Mouse (Mus musculus): ENCODE measurements around the gene Pttg1ip. TPM values are rescaled to one million over a fixed set of nuclear protein-coding genes. Genes with fewer than 3 reads are reported as not detected.

Gene Pttg1ip
- total and polyA plus RNA-seq, 2 experiments from 2014 or later, result 117 TPM

DNA sequence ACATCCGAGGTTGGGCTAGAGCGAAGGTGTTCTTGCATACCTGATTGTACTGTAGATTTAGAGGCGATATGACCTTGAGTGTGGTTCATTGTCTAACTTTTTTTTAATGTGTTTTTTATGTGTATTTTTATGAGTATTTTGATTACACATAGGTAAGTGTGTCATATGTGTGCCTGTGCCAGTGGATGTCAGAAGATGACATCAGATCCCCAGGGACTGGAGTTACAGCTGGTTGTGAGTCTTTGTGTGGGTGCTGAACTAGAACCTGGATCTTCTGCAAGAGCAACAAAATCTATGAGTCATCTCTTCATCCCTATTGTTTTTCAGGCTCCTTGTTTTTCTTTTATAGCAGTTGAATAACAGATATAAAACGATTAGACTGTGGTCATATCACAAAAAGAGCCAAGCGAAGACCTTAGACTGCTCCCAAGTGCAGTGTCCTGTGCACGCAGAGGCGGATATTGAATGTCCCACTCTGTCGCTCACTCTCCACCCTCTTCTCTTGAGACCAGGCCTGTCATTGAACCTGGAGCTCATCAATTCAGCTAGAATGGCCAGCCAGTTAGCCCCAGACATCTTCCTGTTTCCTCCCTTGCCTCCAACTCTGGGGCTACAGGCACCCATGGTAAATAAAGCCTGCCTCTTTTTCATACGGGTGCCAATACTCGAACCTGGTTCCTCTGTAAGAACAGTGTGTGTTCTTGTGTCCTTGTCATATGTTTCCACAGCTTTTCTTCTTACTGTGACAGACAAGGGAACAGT lies 42.3 kb downstream of the Pttg1ip start:
- peak overlapping the region; percentile 94 for H3K27ac ChIP-seq (ENCODE audit: low read depth)
- H3K4me3 ChIP-seq (ENCODE audit: low read depth, low read length), result peak overlapping the region; percentile 93; the same call in 1 of the 2 replicates
- no peak for TF ChIP-seq EP300 (IDR thresholded peaks at IDR 0.05; ENCODE audit: low read depth)
- TF ChIP-seq CTCF (IDR thresholded peaks at IDR 0.05; ENCODE audit: low read depth), result no peak

DNA sequence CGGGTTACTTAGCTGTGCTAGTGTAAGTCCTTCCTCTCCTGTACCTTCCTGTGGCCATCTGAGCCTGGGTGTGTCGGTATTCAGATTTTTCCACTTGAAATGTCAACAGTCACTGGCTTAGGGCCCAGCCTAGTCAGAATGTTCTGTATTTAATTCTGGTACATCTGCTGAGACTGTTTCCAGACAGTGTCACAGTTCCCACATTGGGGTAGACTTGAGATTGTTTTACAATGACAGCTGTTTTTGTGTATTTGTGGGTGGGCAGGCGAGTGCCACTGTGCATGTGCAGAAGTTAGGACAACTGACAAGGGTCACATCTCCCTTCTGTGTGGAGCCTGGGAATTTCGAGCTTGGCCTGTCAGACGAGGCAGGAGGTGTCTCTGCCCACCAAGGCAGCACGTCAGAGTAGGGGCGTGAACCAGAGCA lies 43.1 kb downstream of the Pttg1ip start:
- peak overlapping the region; percentile 20 for H3K4me2 ChIP-seq (ENCODE audit: low read depth, low read length)
- no peak overlapping the region for H3K9ac ChIP-seq (replicated peaks; ENCODE audit: low read depth, low read length)
- H3K36me3 ChIP-seq (replicated peaks; ENCODE audit: control insufficient read depth, insufficient read depth, low read length), result no peaks in the 10 kb centered on the region; the same call in 1 of the 2 replicates

More for the DNA sequence above, 42.3 kb downstream of the Pttg1ip start:
- no peak for ATAC-seq (ENCODE audit: insufficient read depth, low read depth)
- peaks cover 32% of the 10 kb centered on the region for H3K4me1 ChIP-seq (ENCODE audit: control insufficient read depth, insufficient read depth)
- 68% methylated on average over 10 of the region's 10 CpGs for WGBS
- H3K9me3 ChIP-seq (replicated peaks; ENCODE audit: control insufficient read depth, low read length), result no peaks in the 10 kb centered on the region
- peak overlapping the region; percentile 77 for H3K4me2 ChIP-seq (ENCODE audit: low read depth, low read length)
- 0 out of 2 replicates have a peak overlapping the region, but pooled peaks have one; percentile 97 for H3K9ac ChIP-seq (replicated peaks; ENCODE audit: low read depth, low read length)
- peaks cover 3% of the 10 kb centered on the region; the same call in 1 of the 2 replicates for H3K36me3 ChIP-seq (replicated peaks; ENCODE audit: control insufficient read depth, insufficient read depth, low read length)
- DNase-seq (ENCODE audit: low spot score), result no peak
- no peaks in the 10 kb centered on the region for H3K27me3 ChIP-seq (ENCODE audit: control insufficient read depth, insufficient read depth, low read length)

DNA sequence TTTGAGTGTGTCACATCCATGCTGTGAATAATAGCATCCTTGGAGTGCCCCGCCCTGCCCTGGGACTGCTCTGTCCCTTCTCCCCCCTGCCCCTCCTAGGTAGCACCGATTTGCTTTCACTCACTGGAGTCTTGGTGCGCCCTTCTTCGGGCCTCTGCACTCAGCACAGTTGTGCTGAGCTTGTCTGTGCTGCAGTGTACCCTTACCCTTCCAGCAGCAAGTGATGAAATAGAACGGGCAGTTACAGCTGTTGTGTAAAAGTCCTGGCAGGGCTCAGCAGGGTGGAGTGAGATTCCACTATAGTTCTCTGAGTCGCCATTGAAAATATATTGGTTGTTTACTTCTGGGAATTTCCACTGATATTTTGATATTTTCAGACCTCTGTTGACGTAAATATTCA lies 44.5 kb downstream of the Pttg1ip start:
- ATAC-seq (ENCODE audit: insufficient read depth, low read depth), result no peak
- WGBS, result 68% methylated on average over 7 of the region's 7 CpGs

More for the DNA sequence above, 43.1 kb downstream of the Pttg1ip start:
- Histone ChIP-seq H3K4me3 (ENCODE audit: low read depth, low read length) (no peak overlapping the region; the same call in 1 of the 2 replicates), H3K9me3 (replicated peaks; ENCODE audit: control insufficient read depth, low read length) (no peaks in the 10 kb centered on the region), H3K4me1 (ENCODE audit: control insufficient read depth, insufficient read depth) (peaks cover 32% of the 10 kb centered on the region), H3K27me3 (ENCODE audit: control insufficient read depth, insufficient read depth, low read length) (no peaks in the 10 kb centered on the region), H3K27ac (ENCODE audit: low read depth) (peak overlapping the region; percentile 94)
- DNase-seq (ENCODE audit: low spot score) (peak; percentile 80), ATAC-seq (ENCODE audit: insufficient read depth, low read depth) (peak; percentile 40)
- TF ChIP-seq CTCF (IDR thresholded peaks at IDR 0.05; ENCODE audit: low read depth) (no peak), EP300 (IDR thresholded peaks at IDR 0.05; ENCODE audit: low read depth) (no peak)
- 28% methylated on average over 7 of the region's 7 CpGs for WGBS

GRCm38 (mm10) chr10:77626591-77626990 lies 45.1 kb downstream of the Pttg1ip start:
- Histone ChIP-seq H3K9ac (replicated peaks; ENCODE audit: low read depth, low read length) (no peak overlapping the region), H3K27me3 (ENCODE audit: control insufficient read depth, insufficient read depth, low read length) (no peaks in the 10 kb centered on the region), H3K4me2 (ENCODE audit: low read depth, low read length) (no peak overlapping the region), H3K4me1 (ENCODE audit: control insufficient read depth, insufficient read depth) (peaks cover 28% of the 10 kb centered on the region), H3K4me3 (ENCODE audit: low read depth, low read length) (no peak overlapping the region), H3K36me3 (replicated peaks; ENCODE audit: control insufficient read depth, insufficient read depth, low read length) (peaks cover 13% of the 10 kb centered on the region), H3K27ac (ENCODE audit: low read depth) (no peak overlapping the region; the same call in 1 of the 2 replicates), H3K9me3 (replicated peaks; ENCODE audit: control insufficient read depth, low read length) (no peaks in the 10 kb centered on the region)
- WGBS, result 57% methylated on average over 7 of the region's 7 CpGs
- no peak for ATAC-seq (ENCODE audit: insufficient read depth, low read depth)
- no peak for DNase-seq (ENCODE audit: low spot score)
- TF ChIP-seq EP300 (IDR thresholded peaks at IDR 0.05; ENCODE audit: low read depth), result no peak
- no peak for TF ChIP-seq CTCF (IDR thresholded peaks at IDR 0.05; ENCODE audit: low read depth)

More for the DNA sequence above, 44.5 kb downstream of the Pttg1ip start:
- no peak overlapping the region for H3K9ac ChIP-seq (replicated peaks; ENCODE audit: low read depth, low read length)
- H3K4me3 ChIP-seq (ENCODE audit: low read depth, low read length), result no peak overlapping the region
- no peak for DNase-seq (ENCODE audit: low spot score)
- no peak for TF ChIP-seq EP300 (IDR thresholded peaks at IDR 0.05; ENCODE audit: low read depth)
- no peak for TF ChIP-seq CTCF (IDR thresholded peaks at IDR 0.05; ENCODE audit: low read depth)
- no peaks in the 10 kb centered on the region for H3K27me3 ChIP-seq (ENCODE audit: control insufficient read depth, insufficient read depth, low read length)
- H3K9me3 ChIP-seq (replicated peaks; ENCODE audit: control insufficient read depth, low read length), result no peaks in the 10 kb centered on the region
- peaks cover 32% of the 10 kb centered on the region for H3K4me1 ChIP-seq (ENCODE audit: control insufficient read depth, insufficient read depth)
- no peak overlapping the region; the same call in 1 of the 2 replicates for H3K27ac ChIP-seq (ENCODE audit: low read depth)
- H3K36me3 ChIP-seq (replicated peaks; ENCODE audit: control insufficient read depth, insufficient read depth, low read length), result peaks cover 7% of the 10 kb centered on the region
- H3K4me2 ChIP-seq (ENCODE audit: low read depth, low read length), result no peak overlapping the region

DNA sequence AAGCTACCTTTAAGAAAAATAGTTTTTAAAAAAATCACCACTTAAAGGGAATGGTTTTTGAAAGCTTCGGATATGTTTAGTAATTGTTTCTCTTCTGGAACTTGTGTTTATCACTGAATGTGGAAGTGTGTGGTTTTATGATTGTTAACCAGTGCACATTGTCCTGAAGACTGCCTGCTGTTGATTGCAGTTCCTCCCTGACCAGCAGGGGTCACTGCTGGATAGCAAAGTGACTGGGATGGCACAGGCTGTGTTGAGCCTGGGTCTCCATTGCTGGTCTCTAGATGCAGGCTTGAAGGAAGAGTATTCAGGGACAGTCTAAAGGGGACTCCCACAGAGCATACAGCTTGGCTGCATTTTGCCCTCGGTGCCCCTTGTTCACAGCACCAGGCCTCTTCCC lies 46.0 kb downstream of the Pttg1ip start:
- Histone ChIP-seq H3K27me3 (ENCODE audit: control insufficient read depth, insufficient read depth, low read length) (no peaks in the 10 kb centered on the region), H3K36me3 (replicated peaks; ENCODE audit: control insufficient read depth, insufficient read depth, low read length) (peaks cover 19% of the 10 kb centered on the region), H3K9me3 (replicated peaks; ENCODE audit: control insufficient read depth, low read length) (no peaks in the 10 kb centered on the region), H3K4me2 (ENCODE audit: low read depth, low read length) (no peak overlapping the region), H3K9ac (replicated peaks; ENCODE audit: low read depth, low read length) (no peak overlapping the region), H3K27ac (ENCODE audit: low read depth) (no peak overlapping the region), H3K4me1 (ENCODE audit: control insufficient read depth, insufficient read depth) (peaks cover 25% of the 10 kb centered on the region), H3K4me3 (ENCODE audit: low read depth, low read length) (no peak overlapping the region)
- WGBS, result 31% methylated on average over 2 of the region's 2 CpGs
- peak; percentile 58 for ATAC-seq (ENCODE audit: insufficient read depth, low read depth)
- TF ChIP-seq EP300 (IDR thresholded peaks at IDR 0.05; ENCODE audit: low read depth) (no peak), CTCF (IDR thresholded peaks at IDR 0.05; ENCODE audit: low read depth) (peak; percentile 99)
- DNase-seq (ENCODE audit: low spot score), result peak; percentile 67
